Mouse (Mus musculus): ENCODE data around the gene Zscan18. TPM values are rescaled to one million over a fixed set of nuclear protein-coding genes. Genes with fewer than 3 reads are reported as not detected.
A peak's percentile ranks its signal among the peaks of the same experiment; 100 is the strongest.
"Not testable (repeated sequence)": the region's sequence is repeated elsewhere in the genome, so short reads cannot be mapped to it uniquely, and the experiment has no call there.

Gene Zscan18
- 10.4 and 12.0 TPM in 2 replicates for polyA plus RNA-seq (2016; fragmentation: Nextera tagmentation; extraction: Ambion mirVana)

DNA sequence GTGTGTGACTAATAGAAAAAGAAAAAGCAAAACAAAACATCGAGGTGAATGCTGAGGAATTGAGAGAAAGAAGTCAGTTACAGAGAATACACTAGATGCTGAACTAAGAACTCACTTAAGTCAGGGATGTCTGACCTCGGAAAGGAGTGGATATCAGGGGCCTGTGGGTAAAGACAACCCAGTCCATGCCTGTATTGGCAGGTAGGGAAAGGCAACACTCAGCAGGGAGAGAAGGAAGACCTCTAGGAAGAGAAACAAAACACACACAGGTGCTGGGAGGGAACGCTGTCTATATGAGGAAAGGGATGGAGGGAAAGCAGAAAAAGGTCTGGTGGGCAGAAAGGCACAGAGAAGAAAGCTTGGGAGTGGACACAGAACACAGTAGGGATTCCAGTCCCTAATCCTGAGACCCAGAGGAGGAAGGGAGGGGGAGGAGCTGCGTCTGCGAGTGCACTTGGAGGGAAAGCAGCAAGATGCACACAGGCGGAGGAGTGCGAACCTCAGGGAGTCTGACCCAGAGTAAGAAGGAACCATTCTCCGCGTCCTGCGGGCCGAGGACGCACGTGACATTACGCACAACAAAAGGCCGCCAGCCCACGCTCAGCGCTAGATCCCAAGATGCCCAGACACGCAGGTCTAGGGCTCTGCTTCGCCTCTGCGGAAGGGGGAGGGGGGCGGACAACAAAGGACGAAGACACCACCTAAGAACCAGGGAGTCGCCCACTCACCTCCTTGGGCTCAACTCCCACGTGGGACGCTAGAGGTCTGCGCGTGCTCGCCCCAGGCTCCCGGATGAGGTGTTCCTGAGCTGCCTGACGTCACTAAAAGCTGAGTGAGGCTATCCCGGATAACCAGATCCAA, at the start of gene Zscan18:
Gene Zscan18, minus strand, starts transcription at position 770 of the 861 bp plus-strand sequence.
- Histone ChIP-seq H3K4me3 (peak within 1 kb of the TSS; percentile 61), H3K9ac (peak within 1 kb of the TSS; percentile 82), H3K27ac (ENCODE audit: poor library complexity, severe bottlenecking) (peak within 1 kb of the TSS; percentile 70), H3K9me3 (replicated peaks) (peaks cover 3% of the 10 kb centered on the region; the same call in 1 of the 2 replicates), H3K27me3 (replicated peaks) (no peaks in the 10 kb centered on the region), H3K4me2 (peak within 1 kb of the TSS; percentile 97), H3K4me1 (replicated peaks) (peaks cover 13% of the 10 kb centered on the region; the same call in 1 of the 2 replicates), H3K36me3 (peaks cover 24% of the 10 kb centered on the region)
- WGBS = 5% methylated on average over 31 of the region's 31 CpGs
- peak; percentile 92 for ATAC-seq (ENCODE audit: insufficient number of reproducible peaks, low FRiP score)

DNA sequence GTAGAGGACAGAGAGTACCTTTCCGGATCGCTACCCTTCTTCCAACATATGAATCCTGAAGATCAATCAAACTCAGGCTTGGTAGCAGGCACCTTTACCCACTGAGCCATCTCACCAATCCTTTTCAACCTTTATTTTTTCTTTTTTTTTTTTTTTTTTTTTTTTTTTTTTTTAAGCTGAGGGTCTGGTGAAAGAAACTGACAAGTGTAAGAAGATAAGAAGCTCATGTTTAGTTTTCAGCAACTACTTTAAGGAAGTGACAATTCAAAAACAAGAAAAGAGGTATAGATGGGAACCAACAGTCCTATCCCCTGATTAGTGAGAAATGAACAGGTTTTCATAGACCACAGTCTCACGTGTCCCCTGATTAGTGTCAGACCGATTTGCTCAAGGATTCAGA, 32.3 kb upstream of the Zscan18 start:
- H3K9me3 ChIP-seq (replicated peaks) = peaks cover 29% of the 10 kb centered on the region
- H3K4me1 ChIP-seq (replicated peaks) = no peaks in the 10 kb centered on the region
- peaks cover 45% of the 10 kb centered on the region for H3K36me3 ChIP-seq
- ATAC-seq (ENCODE audit: insufficient number of reproducible peaks, low FRiP score) = no peak
- no peak overlapping the region for H3K27ac ChIP-seq (ENCODE audit: poor library complexity, severe bottlenecking)
- peak overlapping the region; percentile 68 for H3K4me3 ChIP-seq
- H3K27me3 ChIP-seq (replicated peaks) = no peaks in the 10 kb centered on the region
- peak overlapping the region; percentile 65 for H3K4me2 ChIP-seq
- H3K9ac ChIP-seq = no peak overlapping the region
- 93% methylated on average over 4 of the region's 4 CpGs for WGBS

DNA sequence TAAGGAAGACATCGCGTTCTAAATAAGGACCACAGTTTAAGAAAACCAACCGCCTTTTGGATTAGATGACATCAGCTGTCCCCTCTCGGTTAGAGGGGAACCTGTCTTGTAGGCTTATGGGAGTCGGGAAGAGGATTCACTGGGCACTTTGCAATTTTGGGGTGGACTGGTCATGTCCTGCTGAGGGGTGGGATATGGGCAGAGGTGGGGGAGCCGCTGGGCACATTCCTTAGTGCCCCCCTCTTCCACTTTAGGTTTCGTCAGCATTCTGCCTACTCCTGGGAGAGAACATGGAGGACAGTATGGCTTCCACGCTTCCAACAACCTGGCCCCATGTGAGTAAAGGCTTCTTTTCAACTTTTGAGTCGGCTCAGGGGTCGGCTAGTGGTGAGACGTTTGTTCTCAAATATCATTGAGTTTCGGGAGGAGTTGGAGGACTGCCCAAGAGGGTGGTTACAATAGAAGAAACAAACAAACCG, 31.8 kb upstream of the Zscan18 start:
- Histone ChIP-seq H3K4me2 (peak overlapping the region; percentile 65), H3K4me3 (peak overlapping the region; percentile 68), H3K4me1 (replicated peaks) (no peaks in the 10 kb centered on the region), H3K9ac (peak overlapping the region; percentile 73), H3K9me3 (replicated peaks) (peaks cover 27% of the 10 kb centered on the region), H3K27ac (ENCODE audit: poor library complexity, severe bottlenecking) (peak overlapping the region; percentile 64), H3K36me3 (peaks cover 39% of the 10 kb centered on the region), H3K27me3 (replicated peaks) (no peaks in the 10 kb centered on the region)
- 40% methylated on average over 13 of the region's 13 CpGs for WGBS
- ATAC-seq (ENCODE audit: insufficient number of reproducible peaks, low FRiP score) = peak; percentile 26; the same call in 1 of the 2 replicates

DNA sequence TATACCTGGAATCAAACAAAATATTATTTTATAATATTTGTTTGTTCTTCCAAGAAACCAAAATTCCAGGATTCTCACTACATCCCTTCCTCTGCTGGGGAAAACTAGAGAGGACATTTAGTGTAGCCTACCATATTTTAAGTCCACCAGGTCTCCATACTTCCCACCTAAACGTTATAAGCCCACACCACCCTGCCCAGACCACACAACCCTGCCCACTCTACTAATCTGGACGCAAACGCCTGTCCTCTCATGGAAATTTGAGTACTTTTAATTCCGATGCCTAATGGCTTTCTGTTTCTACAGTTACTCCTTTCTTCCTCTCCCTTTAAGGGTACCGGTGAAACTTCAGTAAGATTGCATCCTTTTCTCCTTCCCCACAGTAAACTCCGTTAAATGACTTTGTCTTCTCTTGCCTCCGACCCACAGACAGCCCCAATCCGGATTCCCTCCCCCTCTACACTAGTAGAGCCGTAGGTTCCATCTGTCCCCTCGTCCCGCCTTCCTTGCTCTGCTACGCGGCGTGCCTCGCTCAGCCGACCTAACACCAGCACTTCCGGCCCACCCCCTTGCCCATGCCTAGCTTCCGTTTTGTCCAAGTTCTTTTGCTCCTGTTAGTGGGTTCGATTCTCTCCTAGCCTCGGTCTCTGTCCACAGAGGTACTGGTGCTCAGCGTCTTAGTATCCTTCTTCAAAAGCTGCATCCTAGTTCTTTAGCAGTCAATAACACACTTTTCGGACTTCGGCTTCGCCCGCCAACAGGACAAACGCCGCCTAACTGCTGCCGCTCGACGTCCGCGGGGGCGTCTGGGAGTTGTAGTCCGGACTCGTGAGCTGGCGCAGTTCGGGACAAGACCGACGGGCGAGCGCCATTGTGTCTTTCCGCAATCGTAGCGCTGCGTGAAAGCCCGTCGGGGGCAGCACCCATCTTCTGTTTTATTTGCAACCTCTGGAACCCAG, 31.0 kb upstream of the Zscan18 start, which contains the start of gene Zfp110:
Gene Zfp110, plus strand, starts transcription at position 600 of the 959 bp plus-strand sequence.
- WGBS = 2% methylated on average over 47 of the region's 47 CpGs
- peak within 1 kb of the TSS; percentile 73 for H3K9ac ChIP-seq
- peak within 1 kb of the TSS; percentile 68 for H3K4me3 ChIP-seq
- peak within 1 kb of the TSS; percentile 65 for H3K4me2 ChIP-seq
- H3K27ac ChIP-seq (ENCODE audit: poor library complexity, severe bottlenecking) = peak within 1 kb of the TSS; percentile 64
- no peaks in the 10 kb centered on the region for H3K4me1 ChIP-seq (replicated peaks)
- peak; percentile 97 for ATAC-seq (ENCODE audit: insufficient number of reproducible peaks, low FRiP score)
- H3K9me3 ChIP-seq (replicated peaks) = peaks cover 21% of the 10 kb centered on the region
- peaks cover 33% of the 10 kb centered on the region for H3K36me3 ChIP-seq
- no peaks in the 10 kb centered on the region for H3K27me3 ChIP-seq (replicated peaks)

DNA sequence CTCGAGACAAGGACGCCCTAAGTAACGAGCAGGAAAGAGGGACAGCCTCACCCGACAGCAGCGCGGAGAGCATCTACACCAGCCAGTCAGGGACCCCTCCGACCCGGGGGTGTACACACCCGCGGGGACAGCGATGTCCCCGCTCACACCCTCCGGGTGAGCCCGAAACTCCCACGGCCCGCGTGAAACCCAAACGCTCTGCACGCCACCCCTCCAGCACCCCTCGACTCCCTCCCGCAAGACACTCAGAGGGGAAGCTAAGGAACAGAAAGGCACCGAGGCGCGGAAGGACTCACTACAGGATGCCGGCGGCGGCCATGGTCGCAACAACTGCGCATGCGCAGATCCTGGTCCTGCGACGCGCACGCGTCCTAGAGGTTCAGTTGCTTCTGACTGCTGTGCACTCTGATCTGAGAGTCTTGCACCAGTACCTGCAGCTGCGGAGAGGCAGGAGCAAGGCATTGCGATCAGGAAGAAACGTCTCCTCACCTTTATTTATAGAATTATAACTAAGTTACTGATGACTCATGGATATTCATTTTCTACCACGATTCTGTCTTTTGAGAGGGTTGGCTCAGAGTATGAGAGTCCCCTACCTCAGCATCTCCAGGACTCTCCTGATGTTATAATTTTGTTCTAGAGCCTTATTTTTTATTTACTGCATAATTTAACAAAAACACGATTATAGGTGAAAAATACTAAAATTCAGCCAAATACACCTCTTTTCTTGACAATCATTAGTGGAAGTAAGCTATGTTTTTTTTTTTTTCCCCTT, 15.3 kb upstream of the Zscan18 start, which contains the start of gene Zfp329:
Gene Zfp329, minus strand, starts transcription at position 338 of the 775 bp plus-strand sequence.
- under 1% methylated on average over 40 of the region's 40 CpGs for WGBS
- Histone ChIP-seq H3K4me2 (peak within 1 kb of the TSS; percentile 70), H3K9me3 (replicated peaks) (peaks cover 16% of the 10 kb centered on the region), H3K27ac (ENCODE audit: poor library complexity, severe bottlenecking) (peak within 1 kb of the TSS; percentile 49), H3K27me3 (replicated peaks) (no peaks in the 10 kb centered on the region), H3K4me1 (replicated peaks) (0 out of 2 replicates have a peak, but pooled peaks cover 4% of the 10 kb centered on the region), H3K36me3 (peaks cover 17% of the 10 kb centered on the region), H3K9ac (peak within 1 kb of the TSS; percentile 79), H3K4me3 (peak within 1 kb of the TSS; percentile 68)
- ATAC-seq (ENCODE audit: insufficient number of reproducible peaks, low FRiP score) = peak; percentile 96

DNA sequence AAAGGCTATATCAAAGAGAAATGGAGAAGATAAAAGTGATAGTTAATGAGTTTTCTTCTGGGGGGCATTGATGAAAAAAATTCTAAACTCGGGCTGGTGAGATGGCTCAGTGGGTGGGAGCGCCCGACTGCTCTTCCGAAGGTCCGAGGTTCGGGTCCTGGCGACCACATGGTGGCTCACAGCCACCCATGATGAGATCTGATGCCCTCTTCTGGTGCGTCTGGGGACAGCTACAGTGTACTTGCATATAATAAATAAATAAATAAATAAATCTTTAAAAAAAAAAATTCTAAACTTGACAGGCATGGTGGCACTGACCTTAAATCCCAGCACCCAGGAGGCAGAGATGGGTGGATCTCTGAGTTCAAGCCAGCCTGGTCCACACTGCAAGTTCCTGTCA, 12.1 kb upstream of the Zscan18 start:
- Histone ChIP-seq H3K9me3 (replicated peaks) (peaks cover 25% of the 10 kb centered on the region), H3K36me3 (peaks cover 44% of the 10 kb centered on the region), H3K4me3 (no peak overlapping the region), H3K27ac (ENCODE audit: poor library complexity, severe bottlenecking) (no peak overlapping the region), H3K4me2 (no peak overlapping the region), H3K4me1 (replicated peaks) (0 out of 2 replicates have a peak, but pooled peaks cover 4% of the 10 kb centered on the region), H3K27me3 (replicated peaks) (no peaks in the 10 kb centered on the region), H3K9ac (no peak overlapping the region)
- ATAC-seq (ENCODE audit: insufficient number of reproducible peaks, low FRiP score) = no peak
- WGBS = 92% methylated on average over 8 of the region's 8 CpGs

DNA sequence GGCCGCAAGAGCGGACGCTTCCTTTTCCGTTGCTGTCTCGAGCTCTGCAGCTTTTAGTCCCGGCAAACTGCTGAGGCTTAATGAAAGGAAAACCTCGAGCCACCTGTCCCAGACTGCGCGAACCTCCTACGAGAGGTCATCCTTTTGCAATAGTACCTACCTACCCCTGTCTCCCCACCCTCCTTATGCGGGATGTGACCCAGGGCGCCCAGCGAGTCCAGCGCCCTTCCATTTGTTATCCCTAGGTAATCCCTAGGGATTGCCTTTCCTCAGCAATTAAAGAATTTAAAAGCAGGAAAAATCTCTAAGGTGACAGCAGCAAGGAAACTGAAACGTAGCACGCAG, 264 bp upstream of the Zscan18 start:
- ATAC-seq (ENCODE audit: insufficient number of reproducible peaks, low FRiP score) = no peak
- Histone ChIP-seq H3K4me2 (peak overlapping the region; percentile 97), H3K27me3 (replicated peaks) (no peaks in the 10 kb centered on the region), H3K9me3 (replicated peaks) (peaks cover 5% of the 10 kb centered on the region; the same call in 1 of the 2 replicates), H3K4me1 (replicated peaks) (peaks cover 13% of the 10 kb centered on the region; the same call in 1 of the 2 replicates), H3K27ac (ENCODE audit: poor library complexity, severe bottlenecking) (peak overlapping the region; percentile 70), H3K9ac (peak overlapping the region; percentile 82), H3K4me3 (peak overlapping the region; percentile 61), H3K36me3 (peaks cover 26% of the 10 kb centered on the region)
- 1% methylated on average over 16 of the region's 16 CpGs for WGBS

DNA sequence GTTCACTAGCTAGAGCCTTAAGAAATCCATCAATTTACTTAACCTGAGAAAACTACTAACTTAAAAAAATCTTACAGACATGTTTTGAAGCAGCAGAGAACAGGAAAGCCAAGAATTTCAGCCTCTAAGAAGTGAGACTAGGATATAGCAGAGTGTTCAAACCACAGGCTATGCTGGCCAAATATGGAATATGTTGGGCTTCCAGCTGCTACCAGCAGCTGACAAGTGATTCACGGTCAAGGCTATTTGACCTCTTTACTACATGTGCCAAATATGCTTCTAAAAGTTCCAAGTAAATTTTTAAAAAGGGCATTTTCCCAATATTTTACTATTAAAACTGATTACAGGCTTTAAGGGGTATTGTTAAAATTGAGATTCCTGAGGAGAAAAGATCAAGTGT, 3.9 kb downstream of the Zscan18 start:
- Histone ChIP-seq H3K9me3 (replicated peaks) (peaks cover 15% of the 10 kb centered on the region), H3K9ac (no peak overlapping the region), H3K4me3 (no peak overlapping the region), H3K27me3 (replicated peaks) (no peaks in the 10 kb centered on the region), H3K4me1 (replicated peaks) (peaks cover 13% of the 10 kb centered on the region; the same call in 1 of the 2 replicates), H3K27ac (ENCODE audit: poor library complexity, severe bottlenecking) (peak overlapping the region; percentile 73), H3K36me3 (peaks cover 24% of the 10 kb centered on the region), H3K4me2 (peak overlapping the region; percentile 33; the same call in 1 of the 2 replicates)
- no peak for ATAC-seq (ENCODE audit: insufficient number of reproducible peaks, low FRiP score)
- WGBS = 41% methylated on average over 1 of the region's 1 CpGs

DNA sequence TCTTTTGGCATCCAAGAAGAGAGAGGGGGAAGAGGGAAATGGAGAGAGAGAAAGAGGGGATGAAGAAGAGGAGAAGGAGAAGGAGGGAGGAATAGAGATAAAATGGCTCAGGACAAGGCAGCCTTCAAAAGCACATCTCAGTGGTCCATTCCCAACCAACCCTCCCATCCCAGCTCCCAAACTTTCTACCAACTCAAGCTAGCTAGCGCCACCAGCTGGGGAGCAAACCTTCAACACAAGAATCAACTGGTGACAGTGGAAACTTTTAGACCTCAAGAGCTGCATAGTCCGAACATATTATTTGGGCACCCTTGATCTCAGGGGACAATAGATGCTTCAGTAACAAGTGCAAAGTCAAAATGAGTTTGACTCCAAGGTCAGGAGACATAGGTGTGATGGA, 5.5 kb downstream of the Zscan18 start:
- Histone ChIP-seq H3K4me3 (no peak overlapping the region), H3K4me2 (no peak overlapping the region), H3K36me3 (peaks cover 24% of the 10 kb centered on the region), H3K9ac (no peak overlapping the region), H3K27ac (ENCODE audit: poor library complexity, severe bottlenecking) (no peak overlapping the region), H3K4me1 (replicated peaks) (peaks cover 10% of the 10 kb centered on the region; the same call in 1 of the 2 replicates), H3K9me3 (replicated peaks) (peaks cover 18% of the 10 kb centered on the region), H3K27me3 (replicated peaks) (no peaks in the 10 kb centered on the region)
- 69% methylated on average over 2 of the region's 2 CpGs for WGBS
- no peak for ATAC-seq (ENCODE audit: insufficient number of reproducible peaks, low FRiP score)

DNA sequence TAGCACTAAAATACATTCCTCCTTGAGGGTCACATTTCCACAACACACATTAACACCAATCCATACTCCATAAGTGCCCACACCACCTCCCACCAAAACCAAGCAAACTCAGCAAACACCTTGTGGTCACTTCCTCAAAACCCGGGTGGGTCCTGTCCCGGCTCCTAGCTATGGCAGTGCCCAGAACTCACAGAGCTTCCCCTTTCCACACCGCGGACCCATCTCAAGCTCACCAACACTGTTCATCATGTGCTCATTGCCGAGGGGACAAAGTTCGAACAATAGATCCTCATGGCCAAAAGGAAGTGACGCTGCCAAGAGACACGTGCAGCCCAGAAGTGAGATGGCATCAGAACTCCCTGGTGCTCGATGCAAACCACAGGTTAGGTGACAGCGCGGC, 10.8 kb downstream of the Zscan18 start:
- not testable (repeated sequence) for H3K27me3 ChIP-seq (replicated peaks); H3K27ac ChIP-seq (ENCODE audit: poor library complexity, severe bottlenecking); H3K4me1 ChIP-seq (replicated peaks); H3K4me3 ChIP-seq; ATAC-seq (ENCODE audit: insufficient number of reproducible peaks, low FRiP score); H3K4me2 ChIP-seq; H3K9ac ChIP-seq
- Histone ChIP-seq H3K36me3 (peaks cover 17% of the 10 kb centered on the region), H3K9me3 (replicated peaks) (peaks cover 12% of the 10 kb centered on the region)
- WGBS = 84% methylated on average over 11 of the region's 11 CpGs

All from heart, embryonic 12.5 days (tissue).